In the genomic region with DNA sequence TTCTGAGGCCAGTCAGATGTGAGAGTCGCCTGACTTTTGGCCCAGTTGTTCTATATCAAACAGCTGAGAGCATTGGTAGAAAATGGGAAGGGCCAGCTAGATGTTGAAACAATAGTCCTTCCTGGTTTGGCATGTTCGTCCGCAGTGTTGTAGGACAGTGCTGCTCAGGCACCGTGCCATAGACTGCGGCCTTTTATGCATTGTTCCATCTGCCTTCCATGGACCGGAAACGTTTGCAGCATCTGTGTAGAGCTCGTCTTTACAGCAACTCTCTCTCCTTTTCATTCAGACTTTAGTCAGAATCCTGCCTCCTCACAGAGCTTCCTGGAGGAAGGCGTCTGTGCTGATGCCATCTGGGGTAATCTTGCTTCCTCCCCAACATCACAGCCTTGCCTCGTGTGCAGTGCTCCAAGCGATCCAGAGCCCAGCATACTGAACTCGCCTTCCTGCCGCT, we compare ENCODE assay signal across 12 mouse cellular contexts. TPM values are rescaled to one million over a fixed set of nuclear protein-coding genes. Genes with fewer than 3 reads are reported as not detected.
DNase-seq lines count a peak whose midpoint lies in the region; ATAC-seq and TF ChIP-seq lines count a peak whose summit lies in the region.
"Had no signal": no experiment of that assay in that cellular context is flagged by ENCODE, and none has a peak within 500 bp of the region (broad histone marks: within the 10 kb centered on the region; RNA-seq: fewer than 3 reads in every experiment).

No protein-coding gene starts in this region.

- no peak overlapping the region for H3K4me3 ChIP-seq in heart, embryonic 16.5 days (ENCODE audit: low read length)
- no peak overlapping the region for H3K4me3 ChIP-seq in lung, postnatal 0 days (ENCODE audit: low read depth, low read length)
- H3K4me3 ChIP-seq: heart, embryonic 15.5 days had no signal

- no peaks in the 10 kb centered on the region for H3K27me3 ChIP-seq in heart, embryonic 16.5 days (ENCODE audit: control insufficient read depth, insufficient read depth, low read length)
- H3K27me3 ChIP-seq in lung, postnatal 0 days (replicated peaks; ENCODE audit: insufficient read depth, low read length), result no peaks in the 10 kb centered on the region
- H3K27me3 ChIP-seq: heart, embryonic 15.5 days had no signal

- peak; percentile 32; the same call in 1 of the 2 replicates for ATAC-seq in heart, embryonic 16.5 days (replicated peaks; ENCODE audit: extremely low read depth, insufficient read depth, low FRiP score)
- no peak for ATAC-seq in lung, postnatal 0 days
- no peak for ATAC-seq in megakaryocyte, adult 5-6 weeks (ENCODE audit: poor library complexity, severe bottlenecking)
- ATAC-seq: inflammation-experienced regulatory T-cells, adult 6 months had no signal

- TF ChIP-seq CTCF in lung, postnatal 0 days (IDR thresholded peaks at IDR 0.05), result no peak

- WGBS in heart, embryonic 16.5 days, result 80% methylated on average over 13 of the region's 13 CpGs
- WGBS in lung, postnatal 0 days, result 78% methylated on average over 13 of the region's 13 CpGs

- H3K27ac ChIP-seq in heart, embryonic 16.5 days (ENCODE audit: low read length), result no peak overlapping the region
- H3K27ac ChIP-seq in lung, postnatal 0 days (ENCODE audit: low read length), result no peak overlapping the region
- H3K27ac ChIP-seq: heart, embryonic 15.5 days; liver, embryonic 14.5 days had no signal

- H3K4me1 ChIP-seq in heart, embryonic 16.5 days (ENCODE audit: control insufficient read depth, insufficient read depth, low read length), result no peaks in the 10 kb centered on the region
- H3K4me1 ChIP-seq in lung, postnatal 0 days (ENCODE audit: insufficient read depth, low read depth, low read length), result no peaks in the 10 kb centered on the region
- H3K4me1 ChIP-seq: heart, embryonic 15.5 days had no signal

- no peak for DNase-seq in heart, postnatal 36 days
- peak; percentile 39 for DNase-seq in lung, postnatal 36 days
- DNase-seq in lung, postnatal 0 days (ENCODE audit: low spot score), result no peak
- DNase-seq in cerebellum, postnatal 36 days, result peak; percentile 32 to 37
- peak; percentile 14 for DNase-seq in right cerebral cortex, postnatal 4 days
- no peak for DNase-seq in kidney, adult 8-10 months
- DNase-seq: embryo, embryonic 11 days had no signal

- no peaks in the 10 kb centered on the region for H3K9me3 ChIP-seq in heart, embryonic 16.5 days (replicated peaks; ENCODE audit: control insufficient read depth, low read length)
- H3K9me3 ChIP-seq in lung, postnatal 0 days (ENCODE audit: low read length), result no peaks in the 10 kb centered on the region
- H3K9me3 ChIP-seq: heart, embryonic 15.5 days had no signal

- H3K9ac ChIP-seq in heart, embryonic 16.5 days (ENCODE audit: low read length), result no peak overlapping the region
- no peak overlapping the region for H3K9ac ChIP-seq in lung, postnatal 0 days (replicated peaks; ENCODE audit: low read depth)
- H3K9ac ChIP-seq: heart, embryonic 15.5 days; liver, embryonic 14.5 days had no signal

- intact Hi-C loops in heart, postnatal 36 days (cut with DNase I), result loop anchor here (5.0 kb wide), 1 partner anchor 66 kb away; a partner anchor contains a TSS

- H3K36me3 ChIP-seq in heart, embryonic 16.5 days (ENCODE audit: control insufficient read depth, insufficient read depth), result peaks cover 20% of the 10 kb centered on the region
- H3K36me3 ChIP-seq in lung, postnatal 0 days (ENCODE audit: insufficient read depth, low read length), result peaks cover 14% of the 10 kb centered on the region; the same call in 1 of the 2 replicates

- H3K4me2 ChIP-seq in heart, embryonic 16.5 days (ENCODE audit: low read depth, low read length), result no peak overlapping the region
- H3K4me2 ChIP-seq in lung, postnatal 0 days (replicated peaks; ENCODE audit: low read depth, low read length), result no peak overlapping the region
- H3K4me2 ChIP-seq: heart, embryonic 15.5 days had no signal

- TF ChIP-seq EP300 in lung, postnatal 0 days (IDR thresholded peaks at IDR 0.05), result no peak

RNA-seq across cellular contexts. Expression of a gene that starts 57.0 kb away (rescaled TPM):
- 6.9 and 10.4 TPM in 2 replicates for polyA plus RNA-seq in heart, embryonic 16.5 days (2015; fragmentation: Nextera tagmentation; extraction: Ambion mirVana)
- 10 to 100 TPM; 14.6 to 18.0 TPM for total RNA-seq in heart, postnatal 36 days (2021)
- polyA plus RNA-seq in lung, postnatal 0 days (2015; fragmentation: Nextera tagmentation; extraction: Ambion mirVana), result 12.1 and 12.4 TPM in 2 replicates
- total RNA-seq in megakaryocyte, adult 5-6 weeks (2015), result 25.3 and 31.1 TPM in 2 replicates
- total RNA-seq in megakaryocyte, adult 5-6 weeks (2017), result 23.3 and 24.0 TPM in 2 replicates

Comparison
In these comparisons a context has a peak if more than half of its experiments do, and no peak if none do; other contexts are left out.
1. DNase-seq: peak in lung, postnatal 36 days (single experiment), cerebellum, postnatal 36 days (2 of 2) and right cerebral cortex, postnatal 4 days (single experiment); none in heart, postnatal 36 days (0 of 2), lung, postnatal 0 days (single experiment) and kidney, adult 8-10 months (0 of 2).